Mouse (Mus musculus): ENCODE measurements around the gene Olfr676.

Gene Olfr676

GRCm38 (mm10) chr7:105032398-105032797 is at the start of gene Olfr676:
Gene Olfr676 (plus strand): TSS chr7:105032698.
- DNase-seq (ENCODE audit: low read depth, low spot score) = no peak

- DNase-seq (ENCODE audit: low read depth, low spot score) = no peak
Measured at GRCm38 (mm10) chr7:105001929-105002328, 30.6 kb upstream of the Olfr676 start, which contains the start of gene Olfr672. Gene Olfr672 (minus strand): TSS chr7:105002029.

- DNase-seq (ENCODE audit: low read depth, low spot score) = peak; percentile 17
Measured at GRCm38 (mm10) chr7:105022530-105022929, 10.0 kb upstream of the Olfr676 start.

- no peak for DNase-seq (ENCODE audit: low read depth, low spot score)
Measured at GRCm38 (mm10) chr7:105028360-105028759, 4.1 kb upstream of the Olfr676 start, which contains the start of gene Olfr675. Gene Olfr675 (minus strand): TSS chr7:105028460.

- peak; percentile 46 for DNase-seq (ENCODE audit: low read depth, low spot score)
Measured at GRCm38 (mm10) chr7:105033836-105034235, 1.3 kb downstream of the Olfr676 start.

- no peak for DNase-seq (ENCODE audit: low read depth, low spot score)
Measured at GRCm38 (mm10) chr7:105058951-105059350, 26.5 kb downstream of the Olfr676 start.

- no peak for DNase-seq (ENCODE audit: low read depth, low spot score)
Measured at GRCm38 (mm10) chr7:105064175-105064574, 31.7 kb downstream of the Olfr676 start, which contains the start of gene Olfr678. Gene Olfr678 (plus strand): TSS chr7:105064475.

- no peak for DNase-seq (ENCODE audit: low read depth, low spot score)
Measured at GRCm38 (mm10) chr7:105080905-105081304, 48.4 kb downstream of the Olfr676 start, which contains the start of gene Olfr679. Gene Olfr679 (plus strand): TSS chr7:105081205.
